Mouse (Mus musculus) liver, embryonic 18 days (tissue): ENCODE results near the gene Uxs1. TPM values are rescaled to one million over a fixed set of nuclear protein-coding genes. Genes with fewer than 3 reads are reported as not detected.

Experiments
- polyA plus RNA-seq: library from polyadenylated mRNA; depleted of rRNA; stranded (reverse); fragments of >200 nt; gene quantifications from 2 replicates; pipeline ENCODE4 v1.2.3, GENCODE M21; 2012; rRNA removed

The Uxs1 gene
- polyA plus RNA-seq = 8.0 and 8.4 TPM in 2 replicates

DNA sequence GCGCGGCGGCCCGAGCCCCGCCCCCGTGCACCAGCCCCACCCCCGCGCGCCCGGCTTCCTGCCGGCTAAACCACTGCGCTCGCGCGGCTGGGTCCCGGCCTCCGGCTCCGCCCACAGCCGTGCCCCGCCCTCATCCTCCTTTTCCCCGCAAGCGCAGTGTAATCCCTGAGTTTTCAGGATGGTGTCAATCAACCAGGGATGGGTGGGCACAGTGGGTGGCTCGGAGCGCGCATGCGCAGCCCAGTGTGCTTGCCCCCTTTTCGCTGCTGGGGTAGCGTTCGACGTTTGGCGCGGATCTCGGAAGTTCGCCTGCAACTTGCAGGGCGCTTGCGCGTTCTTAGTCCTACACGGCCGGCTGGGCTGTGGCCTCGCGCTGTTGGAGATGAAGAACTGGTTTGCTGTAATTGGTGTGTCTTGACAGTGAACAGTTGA is at the start of gene Uxs1:
TSS of gene Uxs1 (minus strand) at position 38 of the 432 bp plus-strand sequence.

DNA sequence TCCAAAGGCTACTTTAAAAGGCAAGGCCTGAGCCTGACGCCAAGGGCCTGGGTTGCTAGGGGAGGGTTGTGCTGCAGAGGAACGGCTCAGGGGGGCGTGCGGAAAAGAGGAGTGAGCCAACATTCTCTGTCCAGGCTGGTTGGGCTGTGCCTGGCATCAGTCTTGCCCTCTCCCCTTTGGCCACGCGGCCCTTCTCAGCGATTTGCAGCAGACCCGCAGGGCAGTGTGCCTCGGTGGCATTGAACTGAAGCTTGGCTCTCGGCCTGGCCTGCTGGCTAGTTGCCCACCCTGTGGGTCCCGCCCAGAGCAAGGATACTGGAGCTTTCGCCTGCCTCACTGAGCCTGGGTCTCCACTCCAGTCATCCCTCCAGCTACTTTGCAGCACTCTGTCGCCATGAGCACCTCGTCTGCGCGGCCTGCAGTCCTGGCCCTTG is 97.1 kb downstream of the Uxs1 start, which contains the start of gene 1500015O10Rik:
TSS of gene 1500015O10Rik (plus strand) at position 112 of the 434 bp plus-strand sequence.

Other genes starting within 250 kb of the Uxs1 start
- 0.28 and 0.53 TPM in 2 replicates for gene 1500015O10Rik, start 97.2 kb downstream of the Uxs1 start, polyA plus RNA-seq
- 10.2 and 10.6 TPM in 2 replicates for gene Tpp2, start 105.8 kb upstream of the Uxs1 start, polyA plus RNA-seq
- 0.01 and 0.05 TPM in 2 replicates for gene Mettl21c, start 192.2 kb upstream of the Uxs1 start, polyA plus RNA-seq
- gene Gm8251, start 234.1 kb upstream of the Uxs1 start, polyA plus RNA-seq = 0.10 and 0.15 TPM in 2 replicates